Mouse (Mus musculus) liver, embryonic 14.5 days (tissue): ENCODE measurements around the gene Kpna2.

Source experiments
- CTCF ChIP-seq: IDR thresholded peaks from 2 replicates; pipeline ENCODE4 v1.5.1; 2016; ENCODE audit warnings: antibody characterized with exemption, low read depth, control low read depth
- EP300 ChIP-seq: IDR thresholded peaks from 2 replicates; pipeline ENCODE4 v1.6.1; 2016; ENCODE audit warnings: antibody characterized with exemption, low read depth

- TF ChIP-seq CTCF: no peak
- no peak for TF ChIP-seq EP300
Observed at GRCm38 (mm10) chr11:107028275-107028618, 28.9 kb upstream of the Kpna2 start.
